ENCODE assay signal across 9 mouse cellular contexts in the genomic region with DNA sequence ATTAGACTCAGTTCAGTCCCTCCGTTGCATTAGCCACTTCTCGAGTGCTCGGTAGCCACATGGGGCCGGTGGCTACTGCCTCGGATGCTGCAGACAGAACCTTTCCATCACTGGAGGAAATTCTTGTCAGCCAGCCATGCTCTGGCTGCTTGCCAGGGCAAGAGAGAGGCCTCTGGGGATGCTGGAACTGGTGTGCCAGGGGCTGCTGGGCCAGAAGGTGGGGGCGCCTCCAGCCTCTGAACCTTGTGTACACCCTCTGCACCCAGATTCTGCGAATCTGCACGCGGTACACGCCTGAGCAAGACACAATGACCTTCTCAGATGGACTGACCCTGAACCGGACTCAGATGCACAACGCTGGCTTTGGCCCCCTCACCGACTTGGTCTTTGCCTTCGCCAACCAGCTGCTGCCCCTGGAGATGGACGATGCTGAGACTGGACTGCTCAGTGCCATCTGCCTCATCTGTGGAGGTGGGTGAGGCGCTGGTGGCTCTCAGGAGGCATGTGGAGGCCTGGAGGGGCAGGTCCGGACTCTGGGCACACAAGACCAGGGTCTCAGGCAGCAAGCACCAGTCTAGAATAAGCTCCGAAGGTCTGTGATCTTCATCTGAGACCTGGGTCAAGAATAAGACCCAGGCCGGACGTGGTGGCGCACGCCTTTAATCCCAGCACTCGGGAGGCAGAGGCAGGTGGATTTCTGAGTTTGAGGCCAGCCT. TPM values are rescaled to one million over a fixed set of nuclear protein-coding genes. Genes with fewer than 3 reads are reported as not detected.
DNase-seq lines count a peak whose midpoint lies in the region; ATAC-seq and TF ChIP-seq lines count a peak whose summit lies in the region.
"Had no signal": no experiment of that assay in that cellular context is flagged by ENCODE, and none has a peak within 500 bp of the region (broad histone marks: within the 10 kb centered on the region; RNA-seq: fewer than 3 reads in every experiment).

No protein-coding gene starts in this region.

- ATAC-seq in liver, postnatal 0 days = no peak

- peak; percentile 65 to 68 for DNase-seq in frontal cortex, postnatal 10 days (ENCODE audit: low spot score in 2 of 2)
- no peak for DNase-seq in frontal cortex, postnatal 36 days (ENCODE audit: low spot score in 2 of 2)
- DNase-seq in 3T3-L1 (ENCODE audit: low read depth, low spot score) = peak; percentile 63
- DNase-seq in cerebellum, adult 9-11 months = peak; percentile 78
- DNase-seq in heart, postnatal 14 days = peak; percentile 69 to 82
- no peak for DNase-seq in midbrain, embryonic 10.5 days (ENCODE audit: low spot score)
- no peak for DNase-seq in liver, postnatal 0 days
- no peak for DNase-seq in yolk sac, embryonic 10.5 days (ENCODE audit: low spot score)

- peaks cover 25% of the 10 kb centered on the region for H3K27me3 ChIP-seq in midbrain, embryonic 10.5 days (ENCODE audit: low read depth, poor library complexity, severe bottlenecking)
- no peaks in the 10 kb centered on the region for H3K27me3 ChIP-seq in liver, postnatal 0 days (ENCODE audit: insufficient read depth, low read length)

- peak overlapping the region; percentile 23; the same call in 1 of the 2 replicates for H3K27ac ChIP-seq in midbrain, embryonic 10.5 days (replicated peaks)
- no peak overlapping the region for H3K27ac ChIP-seq in liver, postnatal 0 days (ENCODE audit: low read depth)

- H3K4me2 ChIP-seq in liver, postnatal 0 days (ENCODE audit: low read depth, low read length) = no peak overlapping the region

- H3K4me1 ChIP-seq in midbrain, embryonic 10.5 days = peaks cover 54% of the 10 kb centered on the region
- peaks cover 6% of the 10 kb centered on the region; the same call in 1 of the 2 replicates for H3K4me1 ChIP-seq in liver, postnatal 0 days (ENCODE audit: insufficient read depth)

- H3K36me3 ChIP-seq in midbrain, embryonic 10.5 days = peaks cover 58% of the 10 kb centered on the region
- peaks cover 43% of the 10 kb centered on the region for H3K36me3 ChIP-seq in liver, postnatal 0 days (replicated peaks; ENCODE audit: insufficient read depth, low read length)

- intact Hi-C loops in heart, postnatal 14 days (cut with DNase I) = loop anchor here (1.0 to 2.0 kb wide), 2 partner anchors 37 to 49 kb away; no protein-coding TSS in a partner anchor

- no peak for TF ChIP-seq CTCF in liver, postnatal 0 days (IDR thresholded peaks at IDR 0.05; ENCODE audit: low read depth)

- no peak for TF ChIP-seq EP300 in liver, postnatal 0 days (IDR thresholded peaks at IDR 0.05; ENCODE audit: low read depth)

- 92% methylated on average over 23 of the region's 23 CpGs for WGBS in midbrain, embryonic 10.5 days
- WGBS in liver, postnatal 0 days (ENCODE audit: insufficient replicate concordance) = 80% methylated on average over 23 of the region's 23 CpGs

- H3K9ac ChIP-seq in liver, postnatal 0 days (replicated peaks) = no peak overlapping the region

- H3K9me3 ChIP-seq in midbrain, embryonic 10.5 days (replicated peaks) = no peaks in the 10 kb centered on the region
- H3K9me3 ChIP-seq in liver, postnatal 0 days (ENCODE audit: low read length) = no peaks in the 10 kb centered on the region

- H3K4me3 ChIP-seq in midbrain, embryonic 10.5 days = no peak overlapping the region
- no peak overlapping the region for H3K4me3 ChIP-seq in liver, postnatal 0 days (ENCODE audit: low read depth, low read length)

RNA-seq across cellular contexts. Expression of gene Gjd3, which starts 11.3 kb away (rescaled TPM):
- 1 to 10 TPM; 1.5 to 2.0 TPM for total RNA-seq in heart, postnatal 14 days (2021)
- 0.16 TPM in 1 of 2 replicates, not detected in the other for polyA plus RNA-seq in midbrain, embryonic 10.5 days (2016; fragmentation: Nextera tagmentation; extraction: Ambion mirVana)
- polyA plus RNA-seq in liver, postnatal 0 days (2015; fragmentation: Nextera tagmentation; extraction: Ambion mirVana) = not detected in 2 replicates
- polyA plus RNA-seq: limb, embryonic 11.5 days had no signal

RNA-seq across cellular contexts. Expression of gene Rara, which starts 43.9 kb away (rescaled TPM):
- total RNA-seq in heart, postnatal 14 days (2021) = 10 to 100 TPM; 17.9 to 21.6 TPM
- polyA plus RNA-seq in midbrain, embryonic 10.5 days (2016; fragmentation: Nextera tagmentation; extraction: Ambion mirVana) = 15.5 and 16.1 TPM in 2 replicates
- 5.4 and 5.6 TPM in 2 replicates for polyA plus RNA-seq in liver, postnatal 0 days (2015; fragmentation: Nextera tagmentation; extraction: Ambion mirVana)

RNA-seq across cellular contexts. Expression of gene Top2a, which starts 52.5 kb away (rescaled TPM):
- 10 to 100 TPM; 16.0 to 34.1 TPM for total RNA-seq in heart, postnatal 14 days (2021)
- polyA plus RNA-seq in midbrain, embryonic 10.5 days (2016; fragmentation: Nextera tagmentation; extraction: Ambion mirVana) = 357 and 364 TPM in 2 replicates
- polyA plus RNA-seq in liver, postnatal 0 days (2015; fragmentation: Nextera tagmentation; extraction: Ambion mirVana) = 74.3 and 90.2 TPM in 2 replicates

Comparison
In these comparisons a context has a peak if more than half of its experiments do, and no peak if none do; other contexts are left out.
1. DNase-seq: peak in frontal cortex, postnatal 10 days (2 of 2), 3T3-L1 (single experiment), cerebellum, adult 9-11 months (single experiment) and heart, postnatal 14 days (2 of 2); none in frontal cortex, postnatal 36 days (0 of 2), midbrain, embryonic 10.5 days (single experiment), liver, postnatal 0 days (single experiment) and yolk sac, embryonic 10.5 days (single experiment).